Mouse (Mus musculus) erythroblast, embryonic 14.5 days (primary cell): ENCODE results near the gene Cep170b.

ENCODE experiments used
- GATA1 ChIP-seq: IDR thresholded peaks from 2 replicates; pipeline ENCODE4 v1.6.1; 2012; ENCODE audit warnings: low read length, inconsistent platforms, mixed read lengths
- TAL1 ChIP-seq: IDR thresholded peaks from 3 replicates; pipeline ENCODE4 v1.6.1; 2012; ENCODE audit warnings: low read length, inconsistent platforms, mixed read lengths

DNA sequence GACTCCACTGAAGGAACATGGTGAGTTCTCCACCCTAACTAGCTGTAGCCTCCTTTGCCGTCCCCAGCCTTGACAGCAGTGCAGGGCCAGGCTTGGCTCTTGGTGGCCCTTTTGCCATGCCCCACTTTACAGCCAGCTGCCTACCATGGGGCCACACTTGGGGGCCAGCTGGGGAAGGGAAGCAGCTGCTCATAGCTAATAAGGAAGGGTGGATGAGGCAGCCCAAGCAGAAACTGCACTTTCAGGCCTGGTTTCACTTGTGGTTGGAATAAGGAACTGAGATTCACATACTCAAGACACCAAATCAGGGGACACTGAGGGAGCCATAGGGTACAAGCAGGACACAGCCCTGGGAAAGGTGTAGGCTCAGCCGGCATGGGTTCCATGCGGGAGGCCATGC is 41.8 kb downstream of the Cep170b start:
- TF ChIP-seq TAL1 (no peak), GATA1 (no peak)
